Mouse (Mus musculus): ENCODE data around the gene Zfp984.
"Not testable (repeated sequence)": the region's sequence is repeated elsewhere in the genome, so short reads cannot be mapped to it uniquely, and the experiment has no call there.

Gene Zfp984

GRCm38 (mm10) chr4:147809292-147809965 lies at the start of gene Zfp984:
Gene Zfp984, minus strand, starts transcription at chr4:147809788.
- peak; percentile 90 for DNase-seq (ENCODE audit: low read depth)

DNA sequence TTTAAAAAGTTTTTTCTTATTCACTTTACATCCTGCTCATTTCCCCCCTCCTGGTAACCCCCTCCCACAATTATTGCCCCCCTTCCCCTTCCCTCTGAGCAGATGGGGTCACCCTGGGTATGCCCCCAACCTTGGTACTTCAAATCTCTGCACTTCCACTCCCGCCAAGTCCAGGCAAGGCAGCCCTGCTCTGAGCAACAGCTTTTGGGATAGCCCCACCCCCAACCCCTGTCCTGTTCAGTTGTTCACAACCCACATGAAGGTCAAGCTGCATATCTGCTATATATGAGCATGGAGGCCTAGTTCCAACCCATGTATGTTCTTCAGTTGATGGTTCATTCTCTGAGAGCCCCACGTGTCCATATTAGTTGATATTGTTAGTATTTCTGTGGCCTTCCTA lies 41.2 kb upstream of the Zfp984 start:
- DNase-seq (ENCODE audit: low read depth), result no peak

GRCm38 (mm10) chr4:147848584-147848991 lies 39.0 kb upstream of the Zfp984 start:
- DNase-seq (ENCODE audit: low read depth), result no peak

- DNase-seq (ENCODE audit: low read depth), result peak; percentile 90
Observed at GRCm38 (mm10) chr4:147847614-147848583, 38.3 kb upstream of the Zfp984 start, which contains the start of gene Zfp933. Gene Zfp933, minus strand, starts transcription at chr4:147848366.

DNA sequence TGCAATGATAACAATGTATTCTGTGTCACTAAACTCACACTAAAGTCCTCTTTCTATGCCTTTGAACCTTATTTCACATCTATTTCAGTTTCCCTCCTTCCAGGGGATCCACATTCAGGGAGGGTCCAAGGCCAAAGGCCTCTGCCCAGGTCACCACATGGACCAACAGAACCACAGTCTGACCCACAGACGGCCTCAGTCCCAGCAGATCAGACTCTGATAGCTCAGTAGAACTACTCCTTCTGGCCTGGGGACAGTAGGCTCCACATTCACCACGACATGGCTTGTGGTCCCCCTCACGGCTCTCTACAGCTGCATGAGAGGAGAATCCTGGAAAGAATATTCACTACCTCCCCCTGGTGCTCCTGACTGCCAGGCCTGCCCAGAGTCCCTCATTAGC lies 33.3 kb upstream of the Zfp984 start:
- DNase-seq (ENCODE audit: low read depth), result no peak

- DNase-seq (ENCODE audit: low read depth), result not testable (repeated sequence)
Observed at GRCm38 (mm10) chr4:147839282-147839681, 29.7 kb upstream of the Zfp984 start.

- DNase-seq (ENCODE audit: low read depth), result no peak
Observed at GRCm38 (mm10) chr4:147824389-147824788, 14.8 kb upstream of the Zfp984 start.

- not testable (repeated sequence) for DNase-seq (ENCODE audit: low read depth)
Observed at GRCm38 (mm10) chr4:147821414-147821813, 11.8 kb upstream of the Zfp984 start.

DNA sequence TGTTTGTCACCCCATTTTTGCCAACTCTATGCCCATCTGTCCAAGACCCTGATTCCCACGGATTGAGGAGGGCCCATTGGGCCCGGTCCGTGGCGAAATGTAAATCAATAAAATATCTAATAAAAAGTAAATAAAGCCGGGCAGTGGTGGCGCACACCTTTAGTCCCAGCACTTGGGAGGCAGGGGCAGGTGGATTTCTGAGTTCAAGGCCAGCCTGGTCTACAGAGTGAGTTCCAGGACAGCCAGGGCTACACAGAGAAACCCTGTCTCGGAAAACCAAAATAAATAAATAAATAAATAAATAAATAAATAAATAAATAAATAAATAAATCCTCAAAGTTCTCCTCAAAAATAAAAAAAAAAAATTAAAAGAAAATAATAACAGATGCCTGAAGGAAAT lies 10.1 kb upstream of the Zfp984 start:
- not testable (repeated sequence) for DNase-seq (ENCODE audit: low read depth)

DNA sequence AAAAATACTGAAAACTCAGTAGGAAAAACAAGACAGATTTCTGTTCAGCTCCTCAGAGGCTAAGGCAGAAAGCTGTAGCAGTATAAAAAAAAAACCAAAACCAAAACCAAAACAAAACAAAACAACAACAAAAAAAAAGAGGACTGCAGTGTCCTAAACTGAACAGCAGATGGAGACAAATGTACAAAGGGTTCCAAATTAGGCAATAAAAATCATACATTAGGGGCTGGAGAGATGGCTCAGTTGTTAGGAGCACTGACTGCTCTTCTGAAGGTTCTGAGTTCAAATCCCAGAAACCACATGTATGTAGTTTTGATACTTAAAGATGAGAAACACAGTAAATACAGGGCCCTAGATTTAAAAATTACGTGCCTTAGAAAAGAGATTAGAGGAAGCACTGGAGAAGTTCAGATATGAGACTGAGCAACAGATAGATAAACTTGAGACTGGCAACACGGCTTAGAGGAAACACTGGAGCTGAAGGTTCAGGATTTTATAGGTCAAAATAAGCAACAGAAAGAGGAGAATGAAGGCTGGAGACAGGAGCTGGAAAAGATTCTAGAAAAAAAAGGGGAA lies 5.1 kb upstream of the Zfp984 start:
- peak; percentile 86 for DNase-seq (ENCODE audit: low read depth)

GRCm38 (mm10) chr4:147813249-147813765 lies 3.7 kb upstream of the Zfp984 start:
- DNase-seq (ENCODE audit: low read depth), result peak; percentile 37

DNA sequence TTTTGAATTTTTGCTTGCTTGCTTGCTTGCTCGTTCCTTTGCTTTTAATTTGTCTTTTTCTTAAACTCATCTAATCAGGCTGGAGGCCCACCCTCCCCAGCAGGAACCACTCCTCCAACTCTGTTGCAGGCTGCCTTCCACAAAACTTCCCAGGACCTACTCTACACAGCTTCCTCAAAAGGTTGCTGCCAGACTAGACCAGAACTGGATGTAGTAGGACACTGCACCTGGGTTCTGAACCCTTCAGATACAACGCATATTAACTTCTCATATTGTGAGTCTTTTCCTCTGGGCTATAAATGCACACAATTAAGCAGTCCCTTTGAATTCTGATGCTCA lies 347 bp upstream of the Zfp984 start:
- DNase-seq (ENCODE audit: low read depth), result not testable (repeated sequence)

- peak; percentile 69 for DNase-seq (ENCODE audit: low read depth)
Observed at GRCm38 (mm10) chr4:147808483-147808882, 1.1 kb downstream of the Zfp984 start.

- not testable (repeated sequence) for DNase-seq (ENCODE audit: low read depth)
Observed at GRCm38 (mm10) chr4:147795308-147795707, 14.3 kb downstream of the Zfp984 start.

GRCm38 (mm10) chr4:147794026-147794665 lies 15.4 kb downstream of the Zfp984 start:
- not testable (repeated sequence) for DNase-seq (ENCODE audit: low read depth)

- not testable (repeated sequence) for DNase-seq (ENCODE audit: low read depth)
Observed at GRCm38 (mm10) chr4:147793390-147793916, 16.1 kb downstream of the Zfp984 start.

DNA sequence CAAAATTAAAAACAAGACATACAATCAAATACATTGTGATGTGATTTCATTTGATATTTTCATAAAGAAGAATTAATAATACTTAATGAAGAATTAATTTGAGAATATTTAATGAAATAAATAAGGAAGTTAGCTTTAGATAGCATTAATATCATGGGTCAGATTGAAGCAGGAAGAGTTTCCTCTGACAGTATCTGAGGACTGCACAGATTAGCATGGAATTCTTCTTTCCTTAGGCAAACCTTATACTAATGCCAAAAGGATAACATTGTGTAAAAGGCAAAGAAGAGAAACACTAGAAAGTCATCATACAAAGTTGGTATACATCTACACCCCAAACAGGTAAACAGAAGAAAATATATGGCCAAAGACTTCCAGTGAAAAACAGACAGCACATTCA lies 17.9 kb downstream of the Zfp984 start:
- not testable (repeated sequence) for DNase-seq (ENCODE audit: low read depth)

DNA sequence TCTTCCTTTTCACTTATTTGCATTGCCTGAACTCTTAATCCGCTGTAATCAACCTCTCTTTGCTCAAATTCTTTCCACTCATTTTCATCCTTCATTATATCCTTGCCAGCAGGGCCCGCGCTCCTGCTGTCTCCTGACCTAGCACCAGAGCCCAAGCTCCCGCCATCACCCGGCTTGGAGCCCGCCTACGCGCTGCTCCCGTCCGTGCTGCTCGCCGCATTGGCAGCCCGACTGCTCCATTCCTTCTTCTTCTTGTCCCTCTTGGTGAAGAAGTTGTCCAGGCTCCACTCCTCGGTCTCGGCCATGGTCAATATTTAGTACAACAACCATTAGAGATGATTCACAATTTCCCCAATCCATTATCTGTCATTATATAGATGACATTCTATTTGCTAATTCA lies 63.3 kb downstream of the Zfp984 start:
- DNase-seq (ENCODE audit: low read depth), result not testable (repeated sequence)

DNA sequence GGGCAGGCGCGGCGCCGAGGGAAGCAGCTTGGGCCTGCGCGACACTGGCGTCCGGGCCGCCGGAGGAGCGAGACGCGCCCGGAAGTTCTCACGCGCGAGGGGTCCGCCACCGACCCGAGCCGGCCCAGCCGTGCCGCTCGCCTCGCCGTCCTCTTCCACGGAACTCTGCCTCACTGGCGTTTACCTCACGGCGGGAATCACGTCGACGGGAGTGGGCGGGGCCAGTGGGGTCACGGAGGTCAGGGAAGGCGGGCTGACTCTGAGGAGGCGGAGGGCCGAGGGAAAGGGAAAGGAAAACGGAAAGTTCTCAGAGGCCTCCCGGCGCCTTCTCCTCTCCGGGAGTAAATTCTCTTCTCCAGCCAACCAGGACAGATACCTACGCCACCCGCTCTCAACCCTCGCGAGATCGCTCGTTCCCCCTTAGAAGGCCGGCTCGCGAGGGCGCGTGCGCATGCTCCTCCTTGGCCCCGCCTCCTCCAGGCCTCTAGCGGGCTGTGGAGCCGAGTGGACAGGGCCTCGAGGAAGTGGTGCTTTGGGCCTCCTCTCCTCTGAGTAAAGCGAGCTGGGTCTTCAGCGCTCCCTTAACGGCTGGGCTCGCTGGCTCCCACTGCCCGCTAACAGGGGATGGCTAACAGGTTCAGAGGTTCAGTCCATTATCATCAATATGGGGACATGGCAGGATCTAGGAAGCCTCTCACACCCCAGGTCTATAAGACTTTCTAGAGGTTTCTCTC lies 70.8 kb downstream of the Zfp984 start:
- peak; percentile 29 for DNase-seq (ENCODE audit: low read depth)
